Mouse (Mus musculus): ENCODE measurements around the gene Pld1.

The Pld1 gene

DNA sequence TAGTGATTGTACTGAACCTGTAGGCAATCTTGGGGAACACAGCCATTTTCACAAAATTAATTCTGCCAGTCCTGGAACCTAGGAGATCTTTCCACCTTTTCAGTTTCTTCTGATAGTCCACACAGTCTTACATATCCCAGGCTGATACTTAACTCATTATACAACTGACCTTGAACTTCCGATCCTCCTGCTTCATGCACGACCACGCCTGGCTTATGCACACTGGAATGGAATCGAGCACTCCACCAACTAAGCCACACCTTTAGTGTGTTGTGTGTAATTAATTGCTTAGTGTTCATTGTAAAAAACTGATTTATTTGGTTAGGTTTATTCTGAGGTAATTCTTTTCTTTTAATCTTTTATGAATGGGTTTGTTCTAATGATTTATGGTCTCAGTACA, 122.2 kb downstream of the Pld1 start:
- DNase-seq: no peak

GRCm38 (mm10) chr3:28061155-28061554, 122.7 kb downstream of the Pld1 start:
- DNase-seq: no peak

DNA sequence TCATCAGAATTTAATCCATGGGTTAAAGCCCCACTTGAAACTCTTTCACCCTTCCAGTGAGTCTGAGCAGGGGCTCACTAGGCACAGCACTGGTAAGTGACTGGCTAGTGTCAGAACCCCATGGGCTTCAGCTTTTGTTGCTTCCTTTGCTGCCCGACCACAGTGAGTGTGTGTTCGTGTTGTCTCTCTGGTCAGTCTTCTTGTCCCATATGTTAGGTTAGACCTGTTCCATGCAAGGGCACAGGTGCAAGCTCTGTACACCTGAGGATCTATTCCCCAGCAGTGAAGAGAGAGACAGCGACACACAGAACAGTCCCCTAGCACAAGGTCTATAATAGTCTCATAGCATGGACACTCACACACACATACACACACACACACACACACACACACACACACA, 140.7 kb downstream of the Pld1 start:
- no peak for DNase-seq

- no peak for DNase-seq
Measured at GRCm38 (mm10) chr3:28080116-28080515, 141.6 kb downstream of the Pld1 start.

DNA sequence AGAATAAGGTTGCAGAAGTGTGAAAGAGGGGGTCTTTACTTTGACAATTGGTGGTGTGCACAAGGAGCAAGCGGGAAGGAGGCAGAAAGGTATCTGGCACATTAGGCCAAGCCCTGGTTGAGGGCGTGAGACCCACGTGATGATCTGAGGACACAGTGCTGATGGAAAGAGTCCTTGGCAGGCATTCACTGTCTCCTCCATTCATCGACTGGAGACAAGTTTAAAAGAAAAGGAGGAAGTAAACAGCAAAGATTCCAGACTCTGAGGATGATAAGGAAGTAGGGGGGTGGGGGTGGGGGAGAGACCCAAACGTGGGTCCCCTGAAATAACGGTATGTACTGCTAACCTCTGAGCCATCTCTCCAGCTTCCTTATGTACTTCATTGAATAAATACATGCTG, 142.5 kb downstream of the Pld1 start:
- no peak for DNase-seq

GRCm38 (mm10) chr3:28083218-28083617, 144.7 kb downstream of the Pld1 start:
- no peak for DNase-seq

DNA sequence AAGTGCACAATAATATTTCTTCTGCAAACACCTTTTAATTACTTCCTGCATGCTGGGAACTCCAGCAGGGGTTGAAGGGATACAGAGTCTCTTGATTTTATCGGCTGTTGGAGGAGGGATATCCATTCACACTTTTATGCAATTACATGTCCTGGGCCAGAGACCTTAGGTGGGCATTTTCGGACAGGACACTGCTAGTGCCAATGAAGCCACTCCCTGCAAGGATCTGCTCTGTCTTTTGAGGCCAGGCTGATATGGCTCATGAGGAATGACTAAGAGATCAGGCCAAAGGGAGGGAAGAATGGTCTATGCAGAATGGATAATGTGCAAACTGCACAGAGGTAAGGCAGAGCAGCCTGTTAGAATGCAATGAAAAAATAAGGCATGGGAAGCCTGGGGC, 145.8 kb downstream of the Pld1 start:
- no peak for DNase-seq

GRCm38 (mm10) chr3:28091296-28091695, 152.8 kb downstream of the Pld1 start:
- no peak for DNase-seq

GRCm38 (mm10) chr3:28091741-28092140, 153.2 kb downstream of the Pld1 start:
- DNase-seq: no peak

DNA sequence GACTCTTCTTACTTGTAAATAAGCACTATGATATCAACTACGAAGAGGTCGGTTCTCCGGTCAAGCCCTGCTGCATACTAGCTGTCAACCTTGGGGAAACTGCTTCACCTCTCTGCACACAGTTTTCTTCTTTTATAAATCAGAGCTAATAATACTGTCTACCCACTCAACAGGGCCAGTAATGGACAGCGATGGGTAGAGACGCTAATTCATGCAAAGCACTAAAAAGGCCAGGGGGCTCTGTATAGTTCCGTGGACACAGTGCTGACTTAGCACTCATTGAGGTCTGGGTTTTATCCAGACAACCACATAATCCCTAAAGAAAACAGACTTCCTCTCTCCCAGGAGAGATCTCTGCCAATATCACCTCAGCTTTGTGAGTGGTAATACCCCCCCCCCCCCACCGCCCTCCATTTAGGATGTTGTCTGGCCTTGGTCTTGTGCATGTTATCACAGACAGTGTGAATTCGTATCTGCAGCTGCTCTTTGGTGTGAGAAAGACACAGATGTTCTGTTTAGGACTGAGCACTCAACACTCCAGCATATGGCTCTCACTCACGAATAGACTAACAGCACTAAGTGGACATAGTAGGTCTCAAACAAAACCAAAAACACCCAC, 155.3 kb downstream of the Pld1 start:
- DNase-seq: no peak

DNA sequence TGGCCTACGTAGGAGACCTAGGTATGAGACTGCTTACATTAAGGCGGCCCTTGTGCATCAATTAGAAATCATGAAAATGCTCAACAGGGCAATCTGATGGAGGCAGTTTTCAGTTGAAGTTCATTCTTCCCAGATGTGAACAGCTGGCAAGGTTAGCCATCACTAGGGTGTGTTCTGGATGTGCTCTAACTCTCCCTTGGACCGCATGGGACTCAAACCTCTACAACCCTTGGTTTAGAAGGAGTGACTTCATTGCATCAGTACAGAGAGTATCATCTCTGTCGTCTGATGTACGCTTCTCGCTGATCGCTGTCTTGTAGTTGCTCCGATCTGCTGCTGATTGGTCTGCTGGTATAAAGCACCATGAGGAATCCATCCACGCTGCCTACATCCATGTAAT, 157.0 kb downstream of the Pld1 start:
- no peak for DNase-seq

DNA sequence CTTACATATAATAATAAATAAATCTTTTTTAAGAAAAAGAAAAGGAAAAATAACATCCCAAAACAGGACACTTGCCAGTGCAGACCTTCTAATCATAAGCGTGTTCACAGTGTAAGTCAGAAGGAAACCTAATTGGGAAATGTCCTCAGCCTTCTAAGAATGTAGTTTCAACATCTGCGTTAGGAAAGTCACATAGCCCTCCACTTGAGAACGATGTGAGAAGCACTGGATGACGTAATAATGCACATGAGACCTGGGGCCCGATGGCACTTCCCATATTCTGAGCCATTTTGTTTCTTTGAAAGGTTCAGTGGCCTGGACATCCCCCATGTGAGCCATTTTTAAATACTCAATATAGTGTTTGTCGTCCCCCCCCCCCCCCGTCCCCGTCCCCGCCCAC, 160.7 kb downstream of the Pld1 start:
- DNase-seq: no peak

GRCm38 (mm10) chr3:28104992-28105391, 166.5 kb downstream of the Pld1 start:
- no peak for DNase-seq

DNA sequence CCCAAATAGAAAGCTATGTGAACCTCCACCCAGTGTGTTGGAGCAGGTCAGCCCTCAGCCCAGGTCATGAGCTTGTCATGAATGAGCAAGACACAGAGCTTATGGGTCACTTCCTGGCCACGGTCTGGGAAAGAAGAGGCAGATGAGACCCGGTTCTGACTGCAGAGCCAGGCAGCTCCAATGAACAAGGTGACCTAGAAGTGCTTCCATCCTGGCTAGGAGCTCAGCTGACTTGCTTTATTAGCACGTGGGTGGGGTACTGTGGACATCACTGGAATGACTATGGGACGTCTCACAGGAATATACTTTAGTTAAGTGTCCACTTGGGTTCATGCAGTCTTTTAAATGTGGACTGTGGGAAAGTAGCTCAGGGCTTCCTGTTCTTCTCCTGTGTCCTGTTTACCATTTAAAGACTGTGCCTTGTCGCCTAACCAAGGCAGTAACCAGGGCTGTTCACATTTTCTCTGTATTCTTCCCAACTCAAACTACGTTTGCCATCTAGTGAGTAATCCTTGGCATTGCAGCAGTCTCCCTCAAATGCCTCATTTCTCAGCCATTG, 169.0 kb downstream of the Pld1 start:
- peak; percentile 6 for DNase-seq

- DNase-seq: no peak
Measured at GRCm38 (mm10) chr3:28111516-28111915, 173.0 kb downstream of the Pld1 start.

DNA sequence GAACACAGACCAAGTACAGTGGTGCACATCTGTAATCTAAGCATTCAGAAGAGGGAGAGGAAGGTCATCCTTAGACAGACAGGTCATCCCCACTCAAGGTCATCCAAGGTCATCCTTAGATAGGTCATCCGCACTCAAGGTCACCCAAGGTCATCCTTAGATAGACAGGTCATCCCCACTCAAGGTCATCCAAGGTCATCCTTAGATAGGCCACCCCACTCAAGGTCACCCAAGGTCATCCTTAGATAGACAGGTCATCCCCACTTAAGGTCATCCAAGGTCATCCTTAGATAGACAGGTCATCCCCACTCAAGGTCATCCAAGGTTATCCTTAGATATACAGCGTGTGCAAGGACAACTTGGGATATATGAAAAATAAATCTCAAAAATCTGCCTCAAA, 175.4 kb downstream of the Pld1 start:
- DNase-seq: no peak

DNA sequence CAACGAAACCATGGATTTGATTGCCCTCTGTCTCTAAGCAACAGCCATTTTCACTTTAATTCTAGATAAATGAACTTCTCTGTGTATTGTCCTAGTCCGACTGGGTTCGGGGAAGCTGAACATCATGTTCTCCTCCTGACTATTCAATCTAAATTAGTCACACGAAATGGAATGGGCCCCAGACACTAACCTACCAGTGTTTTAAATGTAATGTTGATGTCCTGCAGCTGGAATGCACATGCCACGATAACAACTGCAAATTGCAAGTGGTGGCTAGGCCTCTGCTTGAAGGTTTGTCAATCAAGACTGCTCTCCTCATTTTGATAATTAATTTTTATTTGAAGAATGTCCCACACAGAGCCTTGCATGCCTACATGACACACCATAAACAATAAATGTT, 203.2 kb downstream of the Pld1 start:
- no peak for DNase-seq

- DNase-seq: no peak
Measured at GRCm38 (mm10) chr3:28142121-28142520, 203.6 kb downstream of the Pld1 start.

- DNase-seq: no peak
Measured at GRCm38 (mm10) chr3:28144676-28145075, 206.2 kb downstream of the Pld1 start.

DNA sequence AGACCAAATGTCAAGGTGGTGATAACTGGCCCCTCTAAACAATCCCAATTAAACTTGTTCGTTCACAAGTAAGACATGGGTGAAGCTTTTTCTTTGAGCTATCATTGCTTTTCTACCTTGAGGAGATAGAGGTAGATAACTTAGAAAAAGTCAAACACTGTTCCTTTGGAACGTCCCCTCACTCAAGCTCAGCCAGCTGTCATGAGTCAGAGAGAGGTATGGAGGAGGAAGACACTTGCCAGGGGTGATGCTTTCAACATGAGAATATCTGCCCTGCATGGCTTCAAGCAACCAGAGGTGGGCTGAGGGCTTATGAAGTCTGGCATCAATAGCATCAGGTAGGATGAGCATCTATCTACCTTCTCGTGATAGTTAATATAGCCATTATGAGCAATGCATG, 207.0 kb downstream of the Pld1 start:
- no peak for DNase-seq

- no peak for DNase-seq
Measured at GRCm38 (mm10) chr3:28149656-28150256, 211.3 kb downstream of the Pld1 start.

- DNase-seq: no peak
Measured at GRCm38 (mm10) chr3:28158006-28158405, 219.5 kb downstream of the Pld1 start.

GRCm38 (mm10) chr3:28158916-28159315, 220.4 kb downstream of the Pld1 start:
- no peak for DNase-seq

DNA sequence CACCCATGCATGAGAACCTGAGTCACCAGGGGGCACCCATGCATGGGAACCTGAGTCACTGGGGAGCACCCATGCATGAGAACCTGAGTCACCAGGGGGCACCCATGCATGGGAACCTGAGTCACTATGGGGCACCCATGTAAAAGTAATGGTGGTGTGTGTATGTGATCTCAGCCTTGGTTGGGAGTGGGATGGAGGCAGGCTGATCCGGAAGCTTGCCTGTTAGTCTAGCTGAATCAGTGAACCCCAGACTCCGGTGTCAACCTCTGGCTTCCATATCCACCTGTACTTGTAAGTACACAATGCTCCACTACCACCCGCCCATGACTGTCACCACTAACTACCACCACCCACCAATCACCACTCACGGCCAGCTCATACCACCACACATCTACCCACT, 223.9 kb downstream of the Pld1 start:
- no peak for DNase-seq

- no peak for DNase-seq
Measured at GRCm38 (mm10) chr3:28164678-28165077, 226.2 kb downstream of the Pld1 start.

All from cerebellum, adult 9-11 months (tissue).